Mouse (Mus musculus) neutrophil, adult 83 days (primary cell): ENCODE data around the gene Olfr610. TPM values are rescaled to one million over a fixed set of nuclear protein-coding genes. Genes with fewer than 3 reads are reported as not detected.

ENCODE experiments used
- total RNA-seq, 2 experiments: library from RNA; stranded (reverse); gene quantifications; one replicate each; pipeline ENCODE4 v1.2.4; 2023

The Olfr610 gene
- total RNA-seq: not detected

GRCm38 (mm10) chr7:103512022-103512421, at the start of gene Olfr610:
Olfr610 (minus strand) TSS chr7:103512122.

GRCm38 (mm10) chr7:103555779-103556178, 43.9 kb upstream of the Olfr610 start, which contains the start of gene Olfr615:
Olfr615 (plus strand) TSS chr7:103556079.

DNA sequence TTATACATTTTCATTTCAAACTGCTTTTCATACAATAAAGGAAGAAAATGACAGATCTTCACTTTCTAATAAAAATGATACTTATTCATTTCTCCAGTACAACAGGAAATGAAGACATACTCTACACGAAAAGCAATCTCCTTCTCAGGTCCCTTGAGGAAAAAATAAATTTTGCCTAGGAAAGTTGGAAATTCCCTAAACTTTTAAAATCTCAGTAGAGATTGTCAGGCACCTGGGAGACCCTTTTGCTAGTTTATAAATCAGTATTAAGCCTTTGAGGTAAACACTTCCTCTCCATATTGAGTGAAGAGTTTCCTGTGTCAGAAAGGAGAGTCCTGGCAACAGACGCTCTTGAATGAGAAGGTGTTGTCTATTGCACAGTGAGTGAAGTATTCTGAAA, 35.9 kb upstream of the Olfr610 start, which contains the start of gene Olfr613:
Olfr613 (plus strand) TSS at position 301 of the 400 bp plus-strand sequence.

DNA sequence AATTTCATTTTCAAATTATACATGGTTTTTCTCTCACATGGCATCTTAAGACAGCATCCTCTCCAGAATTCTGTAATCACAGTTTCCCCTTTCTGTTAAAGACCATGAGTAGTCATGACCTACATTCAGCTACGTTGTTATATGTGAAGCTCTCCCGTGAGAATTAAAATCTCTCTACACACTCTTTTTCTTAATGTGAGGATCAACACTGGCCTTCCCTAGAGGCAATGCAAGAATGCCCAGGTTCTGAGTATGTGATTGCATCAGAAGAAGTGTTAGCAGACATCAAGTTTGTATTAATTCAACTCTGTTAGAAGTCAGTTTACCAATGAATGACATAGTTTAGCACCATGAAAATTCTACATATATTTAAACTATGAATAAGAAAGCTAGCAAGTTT, 30.7 kb upstream of the Olfr610 start, which contains the start of gene Olfr612:
Olfr612 (minus strand) TSS at position 101 of the 400 bp plus-strand sequence.

GRCm38 (mm10) chr7:103520746-103521145, 8.8 kb upstream of the Olfr610 start, which contains the start of gene Olfr611:
Olfr611 (minus strand) TSS chr7:103520846.

DNA sequence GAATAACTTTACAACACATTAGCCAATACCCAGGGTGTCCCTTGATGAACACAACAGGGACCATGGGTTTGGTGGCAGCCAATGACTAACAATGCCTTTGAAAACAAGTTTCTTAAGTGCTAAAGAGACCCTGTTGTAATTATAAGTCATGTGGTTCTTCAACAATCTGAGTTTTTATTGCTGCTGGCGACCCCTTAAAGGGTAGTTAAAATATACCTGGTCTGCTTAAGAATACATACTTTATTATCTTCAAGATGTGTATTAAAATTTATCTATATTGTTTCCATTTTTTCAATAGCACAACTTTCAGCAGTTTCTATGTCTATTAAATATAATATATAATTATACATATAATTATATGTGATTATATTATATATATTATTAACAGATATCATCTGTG, 14.0 kb downstream of the Olfr610 start, which contains the start of gene Olfr609:
Olfr609 (minus strand) TSS at position 101 of the 400 bp plus-strand sequence.

DNA sequence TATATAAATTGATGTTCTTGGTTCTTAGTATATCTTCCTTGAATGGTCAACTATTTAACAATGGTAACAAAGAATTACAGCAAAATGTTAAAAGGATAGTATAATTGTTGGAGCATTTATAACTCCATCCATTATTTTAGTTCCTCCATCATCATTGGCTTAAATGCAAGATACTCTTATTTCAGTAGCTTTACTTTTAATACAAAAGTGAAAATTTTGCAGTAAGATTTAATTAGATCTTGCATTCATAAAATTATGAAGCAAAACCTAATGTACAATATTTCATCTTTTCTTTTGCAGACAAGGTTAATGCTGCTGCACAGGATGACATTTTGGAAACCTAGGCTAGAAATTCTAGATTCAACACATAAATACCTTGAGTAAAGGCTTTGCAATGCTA, 42.3 kb downstream of the Olfr610 start, which contains the start of gene Olfr608:
Olfr608 (plus strand) TSS at position 301 of the 400 bp plus-strand sequence.

Other genes starting within 250 kb of the Olfr610 start
- gene Olfr596, start 206.5 kb downstream of the Olfr610 start, total RNA-seq: not detected
- not detected for gene Olfr597, start 195.8 kb downstream of the Olfr610 start, total RNA-seq
- not detected for gene Olfr598, start 188.6 kb downstream of the Olfr610 start, total RNA-seq
- not detected for gene Olfr599, start 176.2 kb downstream of the Olfr610 start, total RNA-seq
- gene Olfr600, start 162.5 kb downstream of the Olfr610 start, total RNA-seq: not detected
- not detected for gene Olfr601, start 149.5 kb downstream of the Olfr610 start, total RNA-seq
- not detected for gene Olfr603, start 125.9 kb downstream of the Olfr610 start, total RNA-seq
- gene Usp17lc, start 97.0 kb downstream of the Olfr610 start, total RNA-seq: not detected
- gene Olfr605, start 66.7 kb downstream of the Olfr610 start, total RNA-seq: not detected
- gene Olfr606, start 63.1 kb downstream of the Olfr610 start, total RNA-seq: not detected
- under 1 TPM in 1 of 2 experiments, not detected in 1; 0.07 TPM for gene Olfr607, start 48.0 kb downstream of the Olfr610 start, total RNA-seq
- not detected for gene Olfr608, start 42.2 kb downstream of the Olfr610 start, total RNA-seq
- not detected for gene Olfr609, start 14.1 kb downstream of the Olfr610 start, total RNA-seq
- gene Olfr611, start 8.7 kb upstream of the Olfr610 start, total RNA-seq: not detected
- not detected for gene Olfr612, start 30.6 kb upstream of the Olfr610 start, total RNA-seq
- not detected for gene Olfr613, start 36.0 kb upstream of the Olfr610 start, total RNA-seq
- not detected for gene Olfr615, start 44.0 kb upstream of the Olfr610 start, total RNA-seq
- gene Olfr616, start 57.0 kb upstream of the Olfr610 start, total RNA-seq: not detected
- not detected for gene Olfr617, start 60.9 kb upstream of the Olfr610 start, total RNA-seq
- gene Olfr618, start 78.0 kb upstream of the Olfr610 start, total RNA-seq: not detected
- gene Olfr619, start 88.5 kb upstream of the Olfr610 start, total RNA-seq: not detected
- not detected for gene Olfr620, start 100.4 kb upstream of the Olfr610 start, total RNA-seq
- gene Olfr622, start 130.6 kb upstream of the Olfr610 start, total RNA-seq: not detected
- gene Olfr623, start 151.6 kb upstream of the Olfr610 start, total RNA-seq: not detected
- not detected for gene Olfr624, start 159.1 kb upstream of the Olfr610 start, total RNA-seq
- gene Olfr625-ps1, start 170.6 kb upstream of the Olfr610 start, total RNA-seq: not detected
- not detected for gene Olfr243, start 202.5 kb upstream of the Olfr610 start, total RNA-seq
- not detected for gene Olfr628, start 218.3 kb upstream of the Olfr610 start, total RNA-seq
- not detected for gene Olfr629, start 232.8 kb upstream of the Olfr610 start, total RNA-seq
- not detected for gene Olfr630, start 245.2 kb upstream of the Olfr610 start, total RNA-seq